Mouse (Mus musculus) embryonic fibroblast, embryonic 13.5 days (primary cell): ENCODE measurements around the gene Prickle1.

Experiments used
- CTCF ChIP-seq: IDR thresholded peaks from 2 replicates; pipeline ENCODE4 v1.5.1; 2011; ENCODE audit warnings: mild to moderate bottlenecking, control low read depth, low read length, moderate library complexity, borderline replicate concordance; ENCODE audit not compliant: insufficient read depth
- POLR2A ChIP-seq: IDR thresholded peaks from 2 replicates; pipeline ENCODE4 v1.6.1; 2011; ENCODE audit warnings: low read depth, mild to moderate bottlenecking, control low read depth, low read length, moderate library complexity

- no peak for TF ChIP-seq POLR2A
- no peak for TF ChIP-seq CTCF
Measured at GRCm38 (mm10) chr15:93521088-93521786, 74.5 kb downstream of the Prickle1 start.
